Mouse (Mus musculus) hindbrain, embryonic 14.5 days (tissue): ENCODE measurements at regions not wholly inside any gene's neighbourhood (a gene's known extent, or its start where the extent isn't known, plus 50 kb on each side); places are given as distances from the start of the nearest gene placed in this dataset. TPM values are rescaled to one million over a fixed set of nuclear protein-coding genes. Genes with fewer than 3 reads are reported as not detected.

Source experiments
- ATAC-seq: fragments of 200-750 bp; cut with Nextera tagmentation; 2 replicates; pipeline ENCODE4 v1.8.0; 2017; ENCODE audit warnings: moderate number of reproducible peaks, mild to moderate bottlenecking, moderate TSS enrichment, moderate library complexity; ENCODE audit not compliant: low FRiP score
- DNase-seq: peaks from one replicate; pipeline ENCODE4 v3.0.0-alpha.2; 2015; ENCODE audit warnings: low spot score
- H3K27ac ChIP-seq: fragments of 300-500 bp; sonication (generic); 2 replicates; pipeline ENCODE4 v1.5.1; 2014; ENCODE audit warnings: mild to moderate bottlenecking, moderate library complexity
- H3K27me3 ChIP-seq: fragments of 300-500 bp; sonication (generic); 2 replicates; pipeline ENCODE4 v1.6.1; 2014; ENCODE audit warnings: mild to moderate bottlenecking, low read length, mixed read lengths; ENCODE audit not compliant: control insufficient read depth, insufficient read depth
- H3K36me3 ChIP-seq: fragments of 300-500 bp; sonication (generic); replicated peaks from 2 replicates; pipeline ENCODE4 v1.6.1; 2014; ENCODE audit not compliant: control insufficient read depth, insufficient read depth
- H3K4me1 ChIP-seq: fragments of 300-500 bp; sonication (generic); replicated peaks from 2 replicates; pipeline ENCODE4 v1.6.1; 2014; ENCODE audit warnings: antibody characterized with exemption, low read length, mixed read lengths; ENCODE audit not compliant: control insufficient read depth, insufficient read depth
- H3K4me2 ChIP-seq: fragments of 300-500 bp; sonication (generic); replicated peaks from 2 replicates; pipeline ENCODE4 v1.6.1; 2014; ENCODE audit warnings: mild to moderate bottlenecking, moderate library complexity
- H3K4me3 ChIP-seq: fragments of 300-500 bp; sonication (generic); replicated peaks from 2 replicates; pipeline ENCODE4 v1.5.1; 2014; ENCODE audit warnings: mild to moderate bottlenecking, low read length
- H3K9ac ChIP-seq: fragments of 300-500 bp; sonication (generic); 2 replicates; pipeline ENCODE4 v1.6.1; 2014
- H3K9me3 ChIP-seq: fragments of 300-500 bp; sonication (generic); 2 replicates; pipeline ENCODE4 v1.6.1; 2016; ENCODE audit warnings: low read length; ENCODE audit not compliant: control insufficient read depth
- WGBS: fragments of 180-500 bp; shearing (Covaris S2); extraction: QIAGEN DNeasy Blood & Tissue Kit; methylation state at CpG from one replicate; pipeline ENCODE4 v1.1.7; 2014; 5-methylcytosine and 5-hydroxymethylcytosine counted together
- microRNA-seq: library from miRNA; unstranded; fragments of <30 nt; microRNA quantifications from one replicate; pipeline ENCODE4, GENCODE M21; 2016

DNA sequence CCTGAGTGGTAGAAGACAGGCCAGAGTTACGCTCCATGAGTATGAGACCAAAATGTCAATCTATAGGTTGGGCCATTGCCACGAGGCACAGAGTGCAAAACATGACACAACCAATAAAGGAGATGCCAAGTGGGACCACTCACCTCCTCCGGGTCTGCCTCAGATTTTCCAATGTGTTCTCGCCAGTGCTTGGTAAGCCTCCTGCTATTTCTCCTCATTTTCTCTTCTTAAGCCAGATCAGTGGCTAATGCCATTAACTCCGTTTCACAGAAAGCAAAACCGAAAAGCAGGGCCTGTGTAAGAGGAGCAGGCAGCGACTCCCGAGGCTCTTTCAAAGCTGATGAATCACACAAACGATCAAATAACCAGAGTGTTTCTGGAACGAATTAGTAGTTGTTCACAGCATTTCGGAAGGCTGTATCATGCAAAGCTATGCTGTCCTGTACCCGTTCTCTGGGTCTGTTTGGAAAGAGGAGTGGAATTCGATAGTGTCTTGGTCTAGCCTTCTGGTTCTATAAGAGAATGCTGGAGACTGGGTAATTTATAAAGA lies 59.7 kb upstream of the Gm10320 start:
- H3K4me1 ChIP-seq: no peaks in the 10 kb centered on the region
- no peak overlapping the region for H3K9ac ChIP-seq
- no peaks in the 10 kb centered on the region for H3K9me3 ChIP-seq
- no peaks in the 10 kb centered on the region for H3K36me3 ChIP-seq
- H3K4me3 ChIP-seq: no peak overlapping the region
- no peak overlapping the region for H3K27ac ChIP-seq
- ATAC-seq (no peak), DNase-seq (no peak)
- H3K4me2 ChIP-seq: no peak overlapping the region
- 87% methylated on average over 13 of the region's 13 CpGs for WGBS
- no peaks in the 10 kb centered on the region for H3K27me3 ChIP-seq

DNA sequence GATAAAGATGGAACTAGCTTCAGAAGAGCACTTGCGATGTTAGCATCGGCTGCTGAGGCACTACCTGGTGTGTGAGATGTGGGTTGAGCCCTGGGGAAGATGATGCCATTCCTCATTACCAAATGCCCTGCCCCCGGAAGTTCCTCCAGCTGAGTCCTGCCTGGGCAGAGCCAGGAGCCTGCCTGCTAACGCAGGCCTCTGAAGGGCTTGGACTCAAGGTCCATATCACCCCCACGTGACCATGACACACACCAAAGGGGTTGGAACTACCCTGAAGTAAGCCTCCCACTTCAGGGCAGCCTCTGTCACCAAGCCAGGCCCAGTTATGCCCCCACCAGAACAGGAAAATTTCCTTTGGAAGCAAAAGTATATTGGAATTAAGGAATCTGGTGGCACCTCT lies 55.4 kb upstream of the Gm10320 start:
- H3K4me2 ChIP-seq: no peak overlapping the region
- no peaks in the 10 kb centered on the region for H3K9me3 ChIP-seq
- 79% methylated on average over 5 of the region's 5 CpGs for WGBS
- no peak overlapping the region for H3K9ac ChIP-seq
- no peaks in the 10 kb centered on the region for H3K4me1 ChIP-seq
- no peaks in the 10 kb centered on the region for H3K36me3 ChIP-seq
- no peak overlapping the region for H3K27ac ChIP-seq
- ATAC-seq (no peak), DNase-seq (no peak)
- H3K4me3 ChIP-seq: no peak overlapping the region
- no peaks in the 10 kb centered on the region for H3K27me3 ChIP-seq

DNA sequence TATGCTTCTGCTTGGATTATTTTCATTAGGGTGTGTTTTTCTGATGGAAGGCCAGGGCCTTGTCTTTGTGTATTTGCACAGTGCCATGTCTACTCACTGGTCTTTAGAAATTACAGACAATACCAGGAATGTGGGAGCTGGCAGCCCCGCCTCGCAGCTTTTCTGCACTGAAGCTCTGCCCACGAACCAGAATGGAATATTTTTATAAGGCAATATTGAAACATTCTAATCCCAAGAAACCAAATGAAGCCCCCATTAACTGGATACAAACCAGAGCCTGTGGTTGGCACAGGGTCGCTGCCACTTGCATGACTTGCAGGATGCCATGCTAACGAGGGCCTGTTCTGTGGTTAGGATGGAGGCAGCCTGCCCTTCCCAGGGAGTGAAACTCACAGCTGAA lies 54.3 kb upstream of the Gm10320 start:
- no peaks in the 10 kb centered on the region for H3K4me1 ChIP-seq
- ATAC-seq (no peak), DNase-seq (no peak)
- H3K9me3 ChIP-seq: no peaks in the 10 kb centered on the region
- H3K4me2 ChIP-seq: no peak overlapping the region
- no peaks in the 10 kb centered on the region for H3K36me3 ChIP-seq
- no peak overlapping the region for H3K4me3 ChIP-seq
- H3K27ac ChIP-seq: no peak overlapping the region
- H3K9ac ChIP-seq: no peak overlapping the region
- 24% methylated on average over 5 of the region's 5 CpGs for WGBS
- H3K27me3 ChIP-seq: no peaks in the 10 kb centered on the region

DNA sequence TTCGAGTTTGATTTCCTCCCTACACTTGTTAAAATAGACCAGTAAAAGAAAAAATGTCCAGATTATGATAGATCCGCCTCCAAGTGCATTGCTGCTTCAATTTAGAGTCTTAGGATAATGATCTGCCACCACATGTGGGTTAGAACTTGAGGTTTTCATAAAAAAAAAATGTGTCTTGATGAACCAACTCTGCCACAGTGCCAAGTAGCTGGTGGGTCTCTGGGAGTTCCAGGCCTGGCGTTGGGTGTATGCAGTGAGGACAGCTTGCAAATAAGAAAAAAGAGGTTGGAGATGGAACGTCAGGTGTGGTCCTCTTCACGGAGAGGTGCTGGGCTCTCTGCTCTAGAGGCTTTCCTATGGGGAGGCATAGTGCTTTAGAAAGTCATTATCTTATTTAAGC lies 53.6 kb upstream of the Gm10320 start:
- ATAC-seq: no peak
- Histone ChIP-seq H3K4me2 (no peak overlapping the region), H3K27me3 (no peaks in the 10 kb centered on the region), H3K4me3 (no peak overlapping the region), H3K9ac (no peak overlapping the region), H3K27ac (no peak overlapping the region), H3K36me3 (no peaks in the 10 kb centered on the region), H3K4me1 (no peaks in the 10 kb centered on the region), H3K9me3 (no peaks in the 10 kb centered on the region)
- DNase-seq: no peak
- WGBS: 53% methylated on average over 5 of the region's 5 CpGs

GRCm38 (mm10) chr13:98544051-98544450 lies 52.2 kb upstream of the Gm10320 start:
- Histone ChIP-seq H3K27ac (no peak overlapping the region), H3K4me3 (no peak overlapping the region), H3K4me2 (no peak overlapping the region), H3K27me3 (no peaks in the 10 kb centered on the region; the same call in 1 of the 2 replicates), H3K4me1 (no peaks in the 10 kb centered on the region), H3K36me3 (no peaks in the 10 kb centered on the region), H3K9me3 (no peaks in the 10 kb centered on the region), H3K9ac (no peak overlapping the region)
- DNase-seq (no peak), ATAC-seq (no peak)
- WGBS: 89% methylated on average over 10 of the region's 10 CpGs

Small RNAs in the stretch of these regions (microRNA-seq; reads per million reads assigned to microRNA genes)
- not detected for gene Gm22698
